Mouse (Mus musculus): Measurements from ENCODE around the gene Exoc6b.

GRCm38 (mm10) chr6:84883720-84884119 lies 185.6 kb downstream of the Exoc6b start:
- TF ChIP-seq CTCF (IDR thresholded peaks at IDR 0.05; ENCODE audit: extremely low read depth, insufficient read depth, low read length) (no peak), POLR2A (IDR thresholded peaks at IDR 0.05; ENCODE audit: extremely low read depth, insufficient read depth, low read length) (no peak)

All from cortical plate, adult 2 months (tissue).